Mouse (Mus musculus): ENCODE data around the gene Zfp462. TPM values are rescaled to one million over a fixed set of nuclear protein-coding genes. Genes with fewer than 3 reads are reported as not detected.

Gene Zfp462
- polyA plus RNA-seq, 1 experiment from 2014 or later = 14.8 TPM

- peaks cover 100% of the 10 kb centered on the region for H3K36me3 ChIP-seq (replicated peaks)
- WGBS = 91% methylated on average over 6 of the region's 6 CpGs
- no peak overlapping the region for H3K27ac ChIP-seq (replicated peaks)
- no peaks in the 10 kb centered on the region for H3K27me3 ChIP-seq (replicated peaks; ENCODE audit: low read depth, poor library complexity, severe bottlenecking)
- DNase-seq (ENCODE audit: low spot score) = no peak
- H3K4me3 ChIP-seq = no peak overlapping the region
- H3K4me1 ChIP-seq = peaks cover 38% of the 10 kb centered on the region
- no peaks in the 10 kb centered on the region for H3K9me3 ChIP-seq
Measured at GRCm38 (mm10) chr4:55041106-55041730, 96.4 kb downstream of the Zfp462 start.

- Histone ChIP-seq H3K27ac (replicated peaks) (no peak overlapping the region), H3K4me1 (peaks cover 34% of the 10 kb centered on the region), H3K4me3 (no peak overlapping the region), H3K36me3 (replicated peaks) (peaks cover 100% of the 10 kb centered on the region), H3K9me3 (no peaks in the 10 kb centered on the region), H3K27me3 (replicated peaks; ENCODE audit: low read depth, poor library complexity, severe bottlenecking) (no peaks in the 10 kb centered on the region)
- no peak for DNase-seq (ENCODE audit: low spot score)
- 67% methylated on average over 4 of the region's 4 CpGs for WGBS
Measured at GRCm38 (mm10) chr4:55042573-55042972, 97.7 kb downstream of the Zfp462 start.

- no peak for DNase-seq (ENCODE audit: low spot score)
- Histone ChIP-seq H3K36me3 (replicated peaks) (peaks cover 100% of the 10 kb centered on the region), H3K27me3 (replicated peaks; ENCODE audit: low read depth, poor library complexity, severe bottlenecking) (no peaks in the 10 kb centered on the region), H3K9me3 (no peaks in the 10 kb centered on the region), H3K27ac (replicated peaks) (no peak overlapping the region), H3K4me1 (no peaks in the 10 kb centered on the region), H3K4me3 (no peak overlapping the region)
- 87% methylated on average over 7 of the region's 7 CpGs for WGBS
Measured at GRCm38 (mm10) chr4:55047266-55047665, 102.4 kb downstream of the Zfp462 start.

DNA sequence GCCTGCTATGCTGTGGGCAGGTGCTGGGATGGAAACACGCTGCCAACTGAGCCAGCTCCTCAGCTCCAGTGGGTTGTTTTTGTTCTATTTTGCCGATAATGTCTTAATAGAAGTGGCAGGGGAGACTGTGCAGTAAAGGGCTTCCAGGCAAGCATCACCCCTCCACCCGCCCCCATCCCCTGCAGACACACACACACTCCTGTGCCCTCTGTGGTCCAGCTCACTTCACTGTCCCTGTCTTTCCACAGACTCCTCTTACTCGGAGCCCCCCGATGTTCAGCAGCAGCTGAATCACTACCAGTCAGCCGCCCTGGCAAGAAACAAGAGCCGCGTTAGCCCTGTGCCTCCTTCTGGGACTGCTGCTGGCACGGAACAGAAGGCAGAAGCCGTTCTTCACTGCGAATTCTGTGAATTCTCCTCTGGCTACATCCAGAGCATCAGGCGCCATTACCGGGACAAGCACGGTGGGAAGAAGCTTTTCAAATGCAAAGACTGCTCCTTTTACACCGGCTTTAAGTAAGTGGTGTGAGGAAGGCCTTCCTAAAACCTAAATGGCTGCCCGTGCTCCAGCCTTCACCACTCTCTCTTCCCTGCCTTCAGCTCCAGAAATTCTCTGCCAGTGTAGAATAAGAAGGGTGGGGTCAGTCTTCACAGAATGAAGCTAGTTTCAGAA is 105.2 kb downstream of the Zfp462 start:
- Histone ChIP-seq H3K36me3 (replicated peaks) (peaks cover 100% of the 10 kb centered on the region), H3K27ac (replicated peaks) (no peak overlapping the region), H3K4me3 (no peak overlapping the region), H3K9me3 (no peaks in the 10 kb centered on the region), H3K4me1 (no peaks in the 10 kb centered on the region), H3K27me3 (replicated peaks; ENCODE audit: low read depth, poor library complexity, severe bottlenecking) (no peaks in the 10 kb centered on the region)
- no peak for DNase-seq (ENCODE audit: low spot score)
- 83% methylated on average over 16 of the region's 16 CpGs for WGBS

DNA sequence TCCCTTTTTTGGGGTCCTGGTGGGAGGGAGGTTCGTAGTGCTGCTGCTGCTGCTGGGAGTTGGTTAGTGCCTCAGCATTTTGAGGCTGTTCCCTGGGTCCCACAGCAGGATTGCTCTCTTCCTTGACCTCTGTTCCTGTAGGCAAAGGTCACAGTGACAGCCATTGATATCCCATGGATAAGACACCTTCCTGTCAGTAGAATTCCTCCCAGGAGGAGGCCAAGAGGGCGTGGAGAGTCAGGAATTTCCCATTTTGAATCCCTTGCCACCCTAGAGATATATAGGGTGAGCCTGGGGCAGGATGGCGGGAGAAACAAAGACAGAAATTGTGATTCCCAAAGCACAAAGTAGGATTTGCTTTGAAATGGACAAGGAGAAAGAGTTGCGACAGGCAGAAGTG is 106.5 kb downstream of the Zfp462 start:
- no peaks in the 10 kb centered on the region for H3K4me1 ChIP-seq
- no peaks in the 10 kb centered on the region for H3K9me3 ChIP-seq
- H3K36me3 ChIP-seq (replicated peaks) = peaks cover 100% of the 10 kb centered on the region
- DNase-seq (ENCODE audit: low spot score) = no peak
- H3K4me3 ChIP-seq = no peak overlapping the region
- WGBS = 88% methylated on average over 4 of the region's 4 CpGs
- H3K27ac ChIP-seq (replicated peaks) = no peak overlapping the region
- no peaks in the 10 kb centered on the region for H3K27me3 ChIP-seq (replicated peaks; ENCODE audit: low read depth, poor library complexity, severe bottlenecking)

DNA sequence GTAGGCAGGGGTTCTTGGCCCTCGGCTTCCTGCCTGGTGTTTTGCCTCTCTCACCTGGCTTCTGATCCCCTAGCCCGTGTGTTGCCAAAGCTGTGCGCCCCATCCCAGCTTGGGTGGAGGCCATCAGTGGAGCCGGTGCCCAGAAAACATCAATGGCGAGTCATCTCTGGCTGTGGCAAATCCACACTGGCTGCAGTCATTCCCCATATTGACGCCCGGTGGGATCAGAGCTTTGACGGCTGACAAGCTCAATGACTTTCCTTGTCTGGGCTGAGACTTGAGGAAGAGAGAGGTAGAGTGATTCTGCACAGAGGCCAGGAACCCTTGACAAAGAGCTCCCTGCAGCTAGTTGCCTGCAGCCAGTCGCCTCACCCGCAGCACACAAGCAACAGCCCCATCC is 107.8 kb downstream of the Zfp462 start:
- Histone ChIP-seq H3K36me3 (replicated peaks) (peaks cover 100% of the 10 kb centered on the region), H3K4me3 (no peak overlapping the region), H3K27me3 (replicated peaks; ENCODE audit: low read depth, poor library complexity, severe bottlenecking) (no peaks in the 10 kb centered on the region), H3K4me1 (no peaks in the 10 kb centered on the region), H3K27ac (replicated peaks) (no peak overlapping the region), H3K9me3 (no peaks in the 10 kb centered on the region)
- 91% methylated on average over 10 of the region's 10 CpGs for WGBS
- DNase-seq (ENCODE audit: low spot score) = no peak

DNA sequence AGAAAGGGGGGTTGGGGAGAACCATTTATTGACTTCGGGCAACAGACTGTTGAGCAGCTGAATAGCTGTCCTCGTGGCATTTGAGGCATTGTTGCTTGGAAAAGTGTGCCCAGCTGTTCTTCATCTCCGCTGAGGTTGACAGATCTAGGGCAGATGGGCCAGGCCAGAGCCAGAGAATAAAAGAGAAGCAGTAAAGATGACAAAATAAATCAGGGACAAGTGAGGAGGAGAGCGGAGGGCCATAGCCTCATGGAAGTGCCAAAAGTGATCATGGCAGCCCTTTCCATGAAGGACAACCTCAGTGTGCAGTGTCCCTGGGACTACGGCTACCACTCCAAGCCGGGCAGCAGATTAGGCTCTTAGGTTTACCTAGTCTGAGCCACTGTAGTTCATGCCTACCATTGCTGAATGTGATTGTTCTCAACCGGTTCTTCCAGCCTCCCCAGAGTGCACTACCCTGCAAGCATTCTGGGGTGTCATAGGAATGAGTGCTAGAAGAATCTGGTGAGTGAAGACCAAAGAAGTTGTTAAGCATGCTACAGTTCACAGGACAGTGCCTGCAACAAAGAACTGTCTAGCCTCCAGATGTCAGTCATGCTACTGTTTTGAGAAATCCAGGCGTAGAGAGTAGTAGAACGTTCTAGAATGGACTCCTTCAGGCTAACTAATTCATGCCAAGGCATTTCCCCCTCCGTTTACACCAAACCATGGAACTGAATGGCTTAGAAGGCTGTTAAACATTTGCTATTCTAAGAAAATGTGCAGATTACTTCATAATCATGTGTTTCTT is 113.0 kb downstream of the Zfp462 start:
- H3K27me3 ChIP-seq (replicated peaks; ENCODE audit: low read depth, poor library complexity, severe bottlenecking) = no peaks in the 10 kb centered on the region
- no peaks in the 10 kb centered on the region for H3K9me3 ChIP-seq
- H3K4me1 ChIP-seq = no peaks in the 10 kb centered on the region
- H3K27ac ChIP-seq (replicated peaks) = no peak overlapping the region
- H3K36me3 ChIP-seq (replicated peaks) = peaks cover 99% of the 10 kb centered on the region
- no peak overlapping the region for H3K4me3 ChIP-seq
- WGBS = 91% methylated on average over 10 of the region's 10 CpGs
- no peak for DNase-seq (ENCODE audit: low spot score)

DNA sequence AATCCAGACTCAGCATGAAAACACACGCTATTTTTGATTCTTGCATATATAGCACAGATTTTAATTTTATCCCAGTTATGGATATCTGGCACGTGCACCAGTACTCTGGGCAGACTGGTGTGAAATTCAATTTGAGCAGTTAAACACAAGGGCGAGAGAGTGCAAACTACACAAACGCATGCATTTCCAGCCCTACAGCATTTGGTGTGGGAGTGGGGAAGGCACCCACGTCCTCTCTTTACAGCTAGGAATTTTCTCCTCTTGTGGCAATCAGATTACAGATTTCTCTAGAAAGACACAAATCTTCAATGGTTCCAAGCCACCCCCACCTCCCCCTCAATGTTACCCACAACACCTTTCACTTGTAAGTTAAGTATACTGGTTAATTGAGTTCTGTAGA is 114.1 kb downstream of the Zfp462 start:
- DNase-seq (ENCODE audit: low spot score) = no peak
- Histone ChIP-seq H3K4me1 (no peaks in the 10 kb centered on the region), H3K4me3 (no peak overlapping the region), H3K27ac (replicated peaks) (no peak overlapping the region), H3K27me3 (replicated peaks; ENCODE audit: low read depth, poor library complexity, severe bottlenecking) (no peaks in the 10 kb centered on the region), H3K9me3 (no peaks in the 10 kb centered on the region), H3K36me3 (replicated peaks) (peaks cover 99% of the 10 kb centered on the region)
- 87% methylated on average over 5 of the region's 5 CpGs for WGBS

GRCm38 (mm10) chr4:55066341-55067170 is 121.7 kb downstream of the Zfp462 start:
- H3K4me1 ChIP-seq = no peaks in the 10 kb centered on the region
- 86% methylated on average over 17 of the region's 17 CpGs for WGBS
- H3K4me3 ChIP-seq = no peak overlapping the region
- no peaks in the 10 kb centered on the region for H3K27me3 ChIP-seq (replicated peaks; ENCODE audit: low read depth, poor library complexity, severe bottlenecking)
- peaks cover 97% of the 10 kb centered on the region for H3K36me3 ChIP-seq (replicated peaks)
- DNase-seq (ENCODE audit: low spot score) = no peak
- H3K9me3 ChIP-seq = no peaks in the 10 kb centered on the region
- no peak overlapping the region for H3K27ac ChIP-seq (replicated peaks)

DNA sequence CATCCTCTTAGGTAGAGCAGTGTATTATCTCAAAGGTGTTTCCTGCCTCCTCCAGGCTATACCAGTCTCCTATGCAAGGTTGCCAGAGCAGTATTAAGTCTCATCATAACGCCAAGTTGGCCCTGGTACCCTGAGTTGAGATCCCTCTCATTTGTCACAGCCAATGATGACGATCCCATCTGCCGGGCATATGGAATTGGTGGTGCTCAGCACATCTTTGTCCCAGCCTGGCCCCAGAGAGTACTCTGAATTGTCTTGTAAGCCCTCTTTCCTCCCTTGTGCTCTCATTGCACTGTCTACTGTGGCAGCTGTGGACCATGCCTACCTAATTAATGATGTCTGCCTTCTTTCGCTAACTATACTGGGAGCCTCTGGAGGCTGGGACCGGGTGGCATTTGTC is 126.7 kb downstream of the Zfp462 start:
- Histone ChIP-seq H3K4me3 (no peak overlapping the region), H3K27ac (replicated peaks) (no peak overlapping the region), H3K4me1 (peaks cover 1% of the 10 kb centered on the region), H3K27me3 (replicated peaks; ENCODE audit: low read depth, poor library complexity, severe bottlenecking) (no peaks in the 10 kb centered on the region), H3K9me3 (no peaks in the 10 kb centered on the region), H3K36me3 (replicated peaks) (peaks cover 99% of the 10 kb centered on the region)
- WGBS = 89% methylated on average over 5 of the region's 5 CpGs
- DNase-seq (ENCODE audit: low spot score) = no peak

DNA sequence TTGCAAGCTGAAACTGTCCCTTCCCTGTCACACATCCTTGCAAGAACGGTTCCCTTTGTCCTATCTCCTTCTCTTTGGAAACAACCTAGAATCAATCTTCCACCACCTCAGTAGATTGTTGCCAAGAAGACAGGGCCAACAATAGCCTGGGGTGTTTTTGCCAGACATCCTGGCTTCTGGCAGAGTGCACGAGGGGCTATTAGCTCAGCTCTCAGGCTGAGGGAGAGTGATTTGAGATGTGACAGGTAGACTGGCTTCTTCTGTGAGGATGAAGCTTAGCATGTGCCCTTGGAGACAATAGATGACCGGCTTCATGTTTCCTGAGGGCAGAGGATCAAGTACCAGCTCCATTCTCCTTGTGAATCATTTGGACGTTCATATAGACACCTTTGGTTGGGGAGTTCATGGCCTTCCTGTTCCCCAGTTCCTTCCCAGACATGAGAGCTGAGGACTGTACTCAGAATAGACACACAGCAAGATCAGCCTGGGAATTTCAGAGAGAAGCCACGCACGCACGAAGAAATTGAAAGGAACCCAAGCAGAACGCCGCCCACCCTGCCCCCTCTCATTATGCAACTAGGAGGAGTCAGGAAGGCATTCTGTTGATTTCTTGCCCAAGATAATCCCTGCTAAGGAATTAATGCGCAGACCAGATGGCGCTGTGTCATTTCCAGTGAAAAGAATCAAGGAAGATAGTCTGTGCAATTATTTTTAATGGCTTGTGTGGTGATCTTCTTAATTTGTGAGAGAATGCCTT is 132.5 kb downstream of the Zfp462 start:
- Histone ChIP-seq H3K27ac (replicated peaks) (peak overlapping the region; percentile 41), H3K27me3 (replicated peaks; ENCODE audit: low read depth, poor library complexity, severe bottlenecking) (no peaks in the 10 kb centered on the region), H3K4me3 (no peak overlapping the region), H3K36me3 (replicated peaks) (peaks cover 100% of the 10 kb centered on the region), H3K9me3 (no peaks in the 10 kb centered on the region), H3K4me1 (peaks cover 17% of the 10 kb centered on the region)
- 70% methylated on average over 11 of the region's 11 CpGs for WGBS
- DNase-seq (ENCODE audit: low spot score) = no peak

All from embryonic facial prominence, embryonic 10.5 days (tissue).